Mouse (Mus musculus): Measurements from ENCODE around the gene Trappc3.

- TF ChIP-seq POLR2A (IDR thresholded peaks at IDR 0.05; ENCODE audit: control insufficient read depth, low read depth, low read length) = no peak
- no peak for TF ChIP-seq CTCF (IDR thresholded peaks at IDR 0.05; ENCODE audit: control insufficient read depth, insufficient read depth, insufficient replicate concordance, low read depth, low read length)
These were observed 33.8 kb downstream of the Trappc3 start for GRCm38 (mm10) chr4:126295937-126296336.
